In the genomic region with DNA sequence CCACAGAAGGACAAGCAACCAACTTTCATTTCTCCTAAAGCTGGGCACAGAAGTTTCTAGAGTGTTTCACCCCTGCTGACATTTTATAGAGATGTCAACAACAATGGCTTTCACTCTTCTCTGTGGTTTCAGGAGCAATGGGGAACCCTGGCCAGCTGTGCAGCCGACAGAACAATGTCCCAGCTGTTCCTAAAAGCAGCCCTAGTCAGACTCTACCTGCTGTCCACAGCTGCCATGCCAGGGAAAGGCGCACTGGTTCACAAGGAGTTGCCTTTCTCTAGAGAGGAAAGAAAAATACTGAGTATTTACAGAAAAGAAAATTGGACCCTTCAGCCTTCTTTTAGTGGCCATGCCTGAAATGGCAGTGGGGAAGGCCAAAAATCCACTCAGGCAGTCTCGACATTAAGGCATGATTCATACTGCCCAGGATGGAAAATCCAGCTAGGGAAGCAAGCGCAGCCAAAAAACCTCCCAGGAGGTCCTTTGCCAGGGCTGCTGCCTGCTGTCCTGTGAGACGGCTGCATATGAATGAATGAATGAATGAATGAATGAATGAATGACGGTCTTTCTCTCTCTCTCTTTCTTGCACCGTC, we compare ENCODE assay signal across 14 mouse cellular contexts.
A peak's percentile ranks its signal among the peaks of the same experiment; 100 is the strongest.
DNase-seq lines count a peak whose midpoint lies in the region; ATAC-seq lines count a peak whose summit lies in the region.
"Had no signal": no experiment of that assay in that cellular context is flagged by ENCODE, and none has a peak within 500 bp of the region (broad histone marks: within the 10 kb centered on the region; RNA-seq: fewer than 3 reads in every experiment).

No protein-coding gene starts in this region.

- H3K4me2 ChIP-seq in midbrain, embryonic 11.5 days = no peak overlapping the region
- H3K4me2 ChIP-seq in heart, embryonic 11.5 days = no peak overlapping the region
- H3K4me2 ChIP-seq: neural tube, embryonic 15.5 days had no signal

- ATAC-seq in midbrain, embryonic 11.5 days (ENCODE audit: low FRiP score) = no peak
- no peak for ATAC-seq in heart, embryonic 11.5 days (replicated peaks; ENCODE audit: insufficient number of reproducible peaks, low FRiP score, low TSS enrichment)
- ATAC-seq: intestine, postnatal 0 days had no signal

- H3K27me3 ChIP-seq in midbrain, embryonic 11.5 days (ENCODE audit: control insufficient read depth, insufficient read depth, low read length) = no peaks in the 10 kb centered on the region
- no peaks in the 10 kb centered on the region for H3K27me3 ChIP-seq in midbrain, embryonic 10.5 days (ENCODE audit: low read depth, poor library complexity, severe bottlenecking)
- no peaks in the 10 kb centered on the region for H3K27me3 ChIP-seq in heart, embryonic 11.5 days (ENCODE audit: control insufficient read depth, insufficient read depth, low read length)
- H3K27me3 ChIP-seq: neural tube, embryonic 15.5 days had no signal

- H3K9me3 ChIP-seq in midbrain, embryonic 11.5 days (ENCODE audit: control insufficient read depth, low read length) = no peaks in the 10 kb centered on the region
- no peaks in the 10 kb centered on the region for H3K9me3 ChIP-seq in midbrain, embryonic 10.5 days (replicated peaks)
- H3K9me3 ChIP-seq in heart, embryonic 11.5 days (replicated peaks; ENCODE audit: control insufficient read depth, low read length) = no peaks in the 10 kb centered on the region
- H3K9me3 ChIP-seq: neural tube, embryonic 15.5 days had no signal

- H3K9ac ChIP-seq in midbrain, embryonic 11.5 days (ENCODE audit: low read length) = no peak overlapping the region
- no peak overlapping the region for H3K9ac ChIP-seq in heart, embryonic 11.5 days (ENCODE audit: low read depth, low read length)
- H3K9ac ChIP-seq: neural tube, embryonic 15.5 days had no signal

- 88% methylated on average over 7 of the region's 7 CpGs for WGBS in midbrain, embryonic 11.5 days
- WGBS in midbrain, embryonic 10.5 days = 83% methylated on average over 7 of the region's 7 CpGs
- 80% methylated on average over 7 of the region's 7 CpGs for WGBS in heart, embryonic 11.5 days (ENCODE audit: insufficient replicate concordance)

- H3K4me3 ChIP-seq in midbrain, embryonic 11.5 days (ENCODE audit: low read depth, low read length) = no peak overlapping the region
- H3K4me3 ChIP-seq in midbrain, embryonic 10.5 days = no peak overlapping the region
- H3K4me3 ChIP-seq in heart, embryonic 11.5 days (ENCODE audit: low read depth, low read length) = no peak overlapping the region
- H3K4me3 ChIP-seq: neural tube, embryonic 15.5 days had no signal

- no peak overlapping the region for H3K27ac ChIP-seq in midbrain, embryonic 11.5 days (ENCODE audit: low read depth, low read length)
- H3K27ac ChIP-seq in midbrain, embryonic 10.5 days (replicated peaks) = no peak overlapping the region
- H3K27ac ChIP-seq in heart, embryonic 11.5 days (ENCODE audit: low read depth, low read length) = 0 out of 2 replicates have a peak overlapping the region, but pooled peaks have one; percentile 41
- H3K27ac ChIP-seq: neural tube, embryonic 15.5 days had no signal

- H3K36me3 ChIP-seq in midbrain, embryonic 11.5 days (ENCODE audit: control insufficient read depth, insufficient read depth, low read length) = no peaks in the 10 kb centered on the region
- no peaks in the 10 kb centered on the region for H3K36me3 ChIP-seq in midbrain, embryonic 10.5 days
- no peaks in the 10 kb centered on the region for H3K36me3 ChIP-seq in heart, embryonic 11.5 days (ENCODE audit: control insufficient read depth, insufficient read depth, low read length)
- H3K36me3 ChIP-seq: neural tube, embryonic 15.5 days had no signal

- DNase-seq in gastrocnemius, adult 18-20 months (ENCODE audit: low spot score) = peak; percentile 36
- no peak for DNase-seq in gastrocnemius, adult 8-10 months (ENCODE audit: low spot score in 2 of 2)
- DNase-seq in midbrain, embryonic 11.5 days (ENCODE audit: low spot score, missing footprints) = peak; percentile 67
- DNase-seq in midbrain, embryonic 10.5 days (ENCODE audit: low spot score) = no peak
- no peak for DNase-seq in c-Kit-positive CD71-positive TER-119-positive erythroid progenitor cells, embryonic 14.5 days (ENCODE audit: low spot score)
- DNase-seq in cerebellum, postnatal 25 days = no peak
- DNase-seq: cerebellum, adult 8-10 months; embryo, embryonic 11 days; kidney, postnatal 4 days; layer of hippocampus, postnatal 36 days; right cerebral cortex, adult 18-20 months had no signal

- no peaks in the 10 kb centered on the region for H3K4me1 ChIP-seq in midbrain, embryonic 11.5 days (ENCODE audit: control insufficient read depth, insufficient read depth, low read length)
- H3K4me1 ChIP-seq in midbrain, embryonic 10.5 days = no peaks in the 10 kb centered on the region
- peaks cover 22% of the 10 kb centered on the region for H3K4me1 ChIP-seq in heart, embryonic 11.5 days (ENCODE audit: control insufficient read depth, insufficient read depth, low read length)

Comparison
In these comparisons a context has a peak if more than half of its experiments do, and no peak if none do; other contexts are left out.
1. DNase-seq: peak in gastrocnemius, adult 18-20 months (single experiment) and midbrain, embryonic 11.5 days (single experiment); none in gastrocnemius, adult 8-10 months (0 of 2), midbrain, embryonic 10.5 days (single experiment), c-Kit-positive CD71-positive TER-119-positive erythroid progenitor cells, embryonic 14.5 days (single experiment) and cerebellum, postnatal 25 days (0 of 2).